Mouse (Mus musculus): ENCODE data around the gene Slc4a1ap. TPM values are rescaled to one million over a fixed set of nuclear protein-coding genes. Genes with fewer than 3 reads are reported as not detected.
"Not testable (repeated sequence)": the region's sequence is repeated elsewhere in the genome, so short reads cannot be mapped to it uniquely, and the experiment has no call there.

Gene Slc4a1ap
- polyA plus RNA-seq, 1 experiment from 2014 or later: 28.9 TPM

- 81% methylated on average over 6 of the region's 6 CpGs for WGBS
These were observed 54.5 kb downstream of the Slc4a1ap start for GRCm38 (mm10) chr5:31581263-31581662.

DNA sequence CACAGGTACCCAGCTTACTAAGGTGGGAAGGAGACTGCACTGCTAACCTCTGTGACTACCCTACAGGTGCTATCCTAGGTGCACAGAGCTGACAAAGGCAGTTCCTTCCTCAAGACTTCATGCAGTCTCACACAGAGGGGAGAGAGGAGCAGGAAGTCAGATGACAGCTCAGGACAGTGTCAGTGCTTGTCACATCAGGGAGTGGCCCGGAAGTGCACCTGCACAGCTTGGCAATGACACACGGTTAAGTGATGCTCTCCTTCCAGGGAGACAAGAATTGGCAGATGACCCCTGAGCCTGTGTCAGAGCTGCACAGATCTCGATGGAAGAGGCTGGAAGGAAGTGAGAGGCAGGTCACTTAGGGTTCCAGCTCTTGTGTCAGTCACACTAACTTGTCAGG, 55.1 kb downstream of the Slc4a1ap start:
- no peaks in the 10 kb centered on the region for H3K9me3 ChIP-seq (ENCODE audit: control insufficient read depth, low read length)
- WGBS: 78% methylated on average over 3 of the region's 3 CpGs
- no peak overlapping the region for H3K27ac ChIP-seq (replicated peaks; ENCODE audit: low read depth, low read length)
- no peak overlapping the region for H3K9ac ChIP-seq (replicated peaks; ENCODE audit: low read length)
- H3K27me3 ChIP-seq (ENCODE audit: control insufficient read depth, insufficient read depth, low read length): no peaks in the 10 kb centered on the region
- no peaks in the 10 kb centered on the region for H3K36me3 ChIP-seq (ENCODE audit: control insufficient read depth, insufficient read depth, low read length)
- DNase-seq (no peak), ATAC-seq (ENCODE audit: low FRiP score, low TSS enrichment) (no peak)
- no peak overlapping the region for H3K4me3 ChIP-seq (replicated peaks; ENCODE audit: low read depth, low read length)
- no peak overlapping the region for H3K4me2 ChIP-seq (ENCODE audit: low read length)
- H3K4me1 ChIP-seq (ENCODE audit: control insufficient read depth, insufficient read depth, low read length): no peaks in the 10 kb centered on the region

More at GRCm38 (mm10) chr5:31581263-31581662, 54.5 kb downstream of the Slc4a1ap start:
- no peaks in the 10 kb centered on the region for H3K9me3 ChIP-seq (ENCODE audit: control insufficient read depth, low read length)
- no peaks in the 10 kb centered on the region for H3K27me3 ChIP-seq (ENCODE audit: control insufficient read depth, insufficient read depth, low read length)
- ATAC-seq (ENCODE audit: low FRiP score, low TSS enrichment): no peak
- no peaks in the 10 kb centered on the region for H3K4me1 ChIP-seq (ENCODE audit: control insufficient read depth, insufficient read depth, low read length)
- no peak for DNase-seq
- H3K36me3 ChIP-seq (ENCODE audit: control insufficient read depth, insufficient read depth, low read length): no peaks in the 10 kb centered on the region
- H3K27ac ChIP-seq (replicated peaks; ENCODE audit: low read depth, low read length): no peak overlapping the region
- H3K4me2 ChIP-seq (ENCODE audit: low read length): no peak overlapping the region
- no peak overlapping the region for H3K9ac ChIP-seq (replicated peaks; ENCODE audit: low read length)
- no peak overlapping the region for H3K4me3 ChIP-seq (replicated peaks; ENCODE audit: low read depth, low read length)

GRCm38 (mm10) chr5:31583261-31583660, 56.5 kb downstream of the Slc4a1ap start:
- no peak overlapping the region for H3K27ac ChIP-seq (replicated peaks; ENCODE audit: low read depth, low read length)
- WGBS: 78% methylated on average over 2 of the region's 2 CpGs
- H3K4me2 ChIP-seq (ENCODE audit: low read length): no peak overlapping the region
- no peak overlapping the region for H3K4me3 ChIP-seq (replicated peaks; ENCODE audit: low read depth, low read length)
- H3K4me1 ChIP-seq (ENCODE audit: control insufficient read depth, insufficient read depth, low read length): no peaks in the 10 kb centered on the region
- H3K27me3 ChIP-seq (ENCODE audit: control insufficient read depth, insufficient read depth, low read length): no peaks in the 10 kb centered on the region
- no peaks in the 10 kb centered on the region for H3K36me3 ChIP-seq (ENCODE audit: control insufficient read depth, insufficient read depth, low read length)
- DNase-seq (no peak), ATAC-seq (ENCODE audit: low FRiP score, low TSS enrichment) (no peak)
- no peaks in the 10 kb centered on the region for H3K9me3 ChIP-seq (ENCODE audit: control insufficient read depth, low read length)
- H3K9ac ChIP-seq (replicated peaks; ENCODE audit: low read length): no peak overlapping the region

DNA sequence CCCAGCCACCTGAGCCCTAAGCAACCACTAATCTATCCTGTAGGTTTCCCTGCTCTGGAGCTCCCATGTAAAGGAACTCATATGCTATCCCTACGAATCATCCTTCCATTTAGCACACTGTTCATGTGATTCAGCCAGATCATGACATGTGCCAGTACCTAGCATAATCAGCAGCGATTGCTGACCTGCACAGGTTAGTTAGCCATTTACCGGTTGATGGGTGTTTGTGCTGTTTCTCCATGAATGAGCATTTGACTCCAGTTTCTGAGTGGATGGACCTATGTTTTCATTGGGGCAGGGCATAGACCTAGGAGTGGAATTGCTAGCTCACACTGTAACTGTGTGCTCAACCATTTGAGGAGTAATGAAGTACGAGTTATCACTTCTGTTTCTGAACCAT, 58.7 kb downstream of the Slc4a1ap start:
- no peak overlapping the region for H3K9ac ChIP-seq (replicated peaks; ENCODE audit: low read length)
- 93% methylated on average over 4 of the region's 4 CpGs for WGBS
- no peaks in the 10 kb centered on the region for H3K4me1 ChIP-seq (ENCODE audit: control insufficient read depth, insufficient read depth, low read length)
- ATAC-seq (ENCODE audit: low FRiP score, low TSS enrichment): no peak
- H3K27me3 ChIP-seq (ENCODE audit: control insufficient read depth, insufficient read depth, low read length): no peaks in the 10 kb centered on the region
- no peaks in the 10 kb centered on the region for H3K9me3 ChIP-seq (ENCODE audit: control insufficient read depth, low read length)
- no peak for DNase-seq
- H3K4me2 ChIP-seq (ENCODE audit: low read length): no peak overlapping the region
- H3K36me3 ChIP-seq (ENCODE audit: control insufficient read depth, insufficient read depth, low read length): no peaks in the 10 kb centered on the region
- no peak overlapping the region for H3K27ac ChIP-seq (replicated peaks; ENCODE audit: low read depth, low read length)
- H3K4me3 ChIP-seq (replicated peaks; ENCODE audit: low read depth, low read length): no peak overlapping the region

DNA sequence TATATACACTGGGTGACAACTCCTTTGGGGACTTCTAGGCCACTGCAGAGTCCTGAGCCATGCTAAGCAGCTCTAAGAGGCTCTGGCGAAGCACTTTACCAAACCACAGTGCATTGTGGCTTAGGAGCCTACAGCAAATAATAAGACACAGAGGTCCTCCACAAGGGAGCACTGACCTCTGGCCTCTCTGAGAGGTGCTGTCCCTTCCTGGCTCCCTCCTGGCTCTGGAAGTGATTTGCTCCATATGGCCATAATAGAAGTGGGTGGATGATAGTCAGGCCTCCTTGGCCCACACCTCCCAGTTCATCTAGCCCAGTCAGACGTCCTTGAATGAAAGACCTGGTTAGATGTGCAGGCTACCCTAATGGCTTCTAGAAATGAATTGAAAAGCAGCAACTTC, 61.2 kb downstream of the Slc4a1ap start:
- no peak overlapping the region for H3K27ac ChIP-seq (replicated peaks; ENCODE audit: low read depth, low read length)
- no peaks in the 10 kb centered on the region for H3K9me3 ChIP-seq (ENCODE audit: control insufficient read depth, low read length)
- no peak overlapping the region for H3K4me2 ChIP-seq (ENCODE audit: low read length)
- no peaks in the 10 kb centered on the region for H3K27me3 ChIP-seq (ENCODE audit: control insufficient read depth, insufficient read depth, low read length)
- H3K36me3 ChIP-seq (ENCODE audit: control insufficient read depth, insufficient read depth, low read length): no peaks in the 10 kb centered on the region
- no peak for ATAC-seq (ENCODE audit: low FRiP score, low TSS enrichment)
- no peak overlapping the region for H3K9ac ChIP-seq (replicated peaks; ENCODE audit: low read length)
- WGBS: 76% methylated on average over 2 of the region's 2 CpGs
- no peaks in the 10 kb centered on the region for H3K4me1 ChIP-seq (ENCODE audit: control insufficient read depth, insufficient read depth, low read length)
- DNase-seq: no peak
- H3K4me3 ChIP-seq (replicated peaks; ENCODE audit: low read depth, low read length): no peak overlapping the region

- H3K36me3 ChIP-seq (ENCODE audit: control insufficient read depth, insufficient read depth, low read length); H3K4me2 ChIP-seq (ENCODE audit: low read length); H3K4me3 ChIP-seq (replicated peaks; ENCODE audit: low read depth, low read length); ATAC-seq (ENCODE audit: low FRiP score, low TSS enrichment); H3K9me3 ChIP-seq (ENCODE audit: control insufficient read depth, low read length); DNase-seq; H3K9ac ChIP-seq (replicated peaks; ENCODE audit: low read length); H3K4me1 ChIP-seq (ENCODE audit: control insufficient read depth, insufficient read depth, low read length); H3K27ac ChIP-seq (replicated peaks; ENCODE audit: low read depth, low read length); H3K27me3 ChIP-seq (ENCODE audit: control insufficient read depth, insufficient read depth, low read length): not testable (repeated sequence)
- WGBS: 87% methylated on average over 8 of the region's 8 CpGs
These were observed 61.9 kb downstream of the Slc4a1ap start for GRCm38 (mm10) chr5:31588672-31589071.

DNA sequence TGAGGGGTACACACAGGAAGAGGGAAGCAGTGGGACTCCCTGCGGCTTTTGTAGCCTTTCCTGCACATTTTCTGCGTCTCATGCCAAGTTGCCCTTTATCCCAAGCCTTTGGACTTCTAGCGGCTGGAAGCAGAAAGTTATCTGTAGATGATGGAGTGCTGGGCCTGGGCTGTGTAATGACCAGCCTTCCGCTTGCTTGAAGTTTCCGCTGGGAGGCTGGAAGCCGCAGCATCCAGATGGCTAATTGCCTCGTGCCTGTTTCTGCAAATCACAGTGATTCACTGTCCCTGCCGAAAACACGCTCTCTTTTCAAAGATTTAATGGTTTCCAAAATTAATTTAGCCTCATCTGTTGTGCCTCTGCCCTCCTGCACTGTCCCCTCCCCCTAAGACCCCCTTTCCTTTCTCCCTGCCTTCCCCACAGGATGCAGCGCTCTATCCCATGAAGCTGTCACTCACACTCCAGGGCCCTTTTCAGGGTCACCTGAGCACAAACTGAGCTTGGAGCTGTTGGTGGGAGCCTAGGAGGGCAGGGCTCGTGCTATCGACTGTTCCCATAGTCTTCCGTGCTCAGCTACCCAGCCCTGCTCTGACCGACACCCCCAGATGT, 63.0 kb downstream of the Slc4a1ap start:
- Histone ChIP-seq H3K36me3 (ENCODE audit: control insufficient read depth, insufficient read depth, low read length) (no peaks in the 10 kb centered on the region), H3K9ac (replicated peaks; ENCODE audit: low read length) (no peak overlapping the region), H3K27ac (replicated peaks; ENCODE audit: low read depth, low read length) (no peak overlapping the region), H3K27me3 (ENCODE audit: control insufficient read depth, insufficient read depth, low read length) (no peaks in the 10 kb centered on the region), H3K4me3 (replicated peaks; ENCODE audit: low read depth, low read length) (no peak overlapping the region), H3K9me3 (ENCODE audit: control insufficient read depth, low read length) (no peaks in the 10 kb centered on the region), H3K4me1 (ENCODE audit: control insufficient read depth, insufficient read depth, low read length) (no peaks in the 10 kb centered on the region), H3K4me2 (ENCODE audit: low read length) (no peak overlapping the region)
- DNase-seq (no peak), ATAC-seq (ENCODE audit: low FRiP score, low TSS enrichment) (no peak)
- 83% methylated on average over 14 of the region's 14 CpGs for WGBS

DNA sequence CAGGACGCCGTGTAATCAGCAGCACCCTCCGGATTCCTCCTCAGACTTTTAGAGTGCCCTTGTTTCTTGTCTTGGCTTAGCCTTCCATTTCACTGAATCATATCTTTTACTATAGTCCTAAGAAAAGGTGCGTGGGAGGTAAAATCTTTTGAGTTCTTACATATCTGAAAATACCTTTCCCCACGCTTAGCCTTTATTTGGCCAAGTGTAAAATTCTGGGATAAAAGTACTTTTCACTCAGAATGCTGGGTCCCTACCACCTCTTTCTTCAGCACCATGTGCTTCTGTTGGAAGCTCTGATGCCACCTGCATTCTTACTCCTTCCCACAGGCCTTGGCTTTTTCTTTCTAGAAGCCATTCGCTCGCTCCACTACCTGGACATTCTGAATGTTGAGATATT, 64.3 kb downstream of the Slc4a1ap start:
- H3K9me3 ChIP-seq (ENCODE audit: control insufficient read depth, low read length): no peaks in the 10 kb centered on the region
- no peaks in the 10 kb centered on the region for H3K4me1 ChIP-seq (ENCODE audit: control insufficient read depth, insufficient read depth, low read length)
- H3K4me2 ChIP-seq (ENCODE audit: low read length): no peak overlapping the region
- H3K36me3 ChIP-seq (ENCODE audit: control insufficient read depth, insufficient read depth, low read length): no peaks in the 10 kb centered on the region
- H3K27ac ChIP-seq (replicated peaks; ENCODE audit: low read depth, low read length): no peak overlapping the region
- no peaks in the 10 kb centered on the region for H3K27me3 ChIP-seq (ENCODE audit: control insufficient read depth, insufficient read depth, low read length)
- ATAC-seq (ENCODE audit: low FRiP score, low TSS enrichment) (no peak), DNase-seq (no peak)
- no peak overlapping the region for H3K4me3 ChIP-seq (replicated peaks; ENCODE audit: low read depth, low read length)
- no peak overlapping the region for H3K9ac ChIP-seq (replicated peaks; ENCODE audit: low read length)
- 90% methylated on average over 7 of the region's 7 CpGs for WGBS

- 0 out of 2 replicates have a peak, but pooled peaks cover 6% of the 10 kb centered on the region for H3K4me1 ChIP-seq (ENCODE audit: control insufficient read depth, insufficient read depth, low read length)
- 0 out of 2 replicates have a peak, but pooled peaks cover 4% of the 10 kb centered on the region for H3K27me3 ChIP-seq (ENCODE audit: control insufficient read depth, insufficient read depth, low read length)
- no peak overlapping the region; the same call in 1 of the 2 replicates for H3K4me2 ChIP-seq (ENCODE audit: low read length)
- no peak overlapping the region for H3K27ac ChIP-seq (replicated peaks; ENCODE audit: low read depth, low read length)
- no peaks in the 10 kb centered on the region for H3K36me3 ChIP-seq (ENCODE audit: control insufficient read depth, insufficient read depth, low read length)
- H3K9me3 ChIP-seq (ENCODE audit: control insufficient read depth, low read length): no peaks in the 10 kb centered on the region
- DNase-seq (no peak), ATAC-seq (ENCODE audit: low FRiP score, low TSS enrichment) (no peak)
- 68% methylated on average over 4 of the region's 4 CpGs for WGBS
- H3K4me3 ChIP-seq (replicated peaks; ENCODE audit: low read depth, low read length): no peak overlapping the region
- H3K9ac ChIP-seq (replicated peaks; ENCODE audit: low read length): no peak overlapping the region
These were observed 69.1 kb downstream of the Slc4a1ap start for GRCm38 (mm10) chr5:31595868-31596267.
